Mouse (Mus musculus): ENCODE data around the gene Rasgrp1. TPM values are rescaled to one million over a fixed set of nuclear protein-coding genes. Genes with fewer than 3 reads are reported as not detected.

The Rasgrp1 gene
- polyA plus RNA-seq, 1 experiment from 2014 or later = 1.6 TPM

DNA sequence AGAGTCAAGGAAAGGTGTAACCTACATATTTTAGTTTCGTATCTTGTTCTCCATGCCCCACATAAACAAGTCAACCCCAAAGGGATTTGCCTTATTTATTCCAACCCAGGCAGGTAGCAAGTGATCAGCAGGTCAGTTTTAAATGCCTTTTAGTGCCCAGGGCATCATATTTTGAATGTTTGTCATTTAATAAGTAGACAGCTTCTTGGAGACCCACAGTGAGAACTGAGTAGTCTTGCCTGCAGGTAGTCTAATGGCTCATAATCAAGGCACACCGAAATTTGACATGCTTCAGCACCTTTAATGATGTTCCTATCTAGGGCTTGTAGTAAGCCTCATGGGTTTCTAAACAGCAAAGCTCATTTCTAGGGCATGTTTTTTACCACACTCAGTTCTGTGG lies 21.3 kb upstream of the Rasgrp1 start:
- no peak overlapping the region for H3K4me2 ChIP-seq (replicated peaks)
- WGBS = 87% methylated on average over 2 of the region's 2 CpGs
- H3K36me3 ChIP-seq = no peaks in the 10 kb centered on the region
- H3K27ac ChIP-seq (replicated peaks) = no peak overlapping the region
- H3K4me3 ChIP-seq (replicated peaks) = no peak overlapping the region
- H3K9ac ChIP-seq = no peak overlapping the region
- ATAC-seq (ENCODE audit: insufficient number of reproducible peaks, low FRiP score, low TSS enrichment, low read depth) = no peak
- H3K4me1 ChIP-seq = peaks cover 13% of the 10 kb centered on the region; the same call in 1 of the 2 replicates
- no peaks in the 10 kb centered on the region for H3K9me3 ChIP-seq (replicated peaks)
- no peaks in the 10 kb centered on the region for H3K27me3 ChIP-seq

DNA sequence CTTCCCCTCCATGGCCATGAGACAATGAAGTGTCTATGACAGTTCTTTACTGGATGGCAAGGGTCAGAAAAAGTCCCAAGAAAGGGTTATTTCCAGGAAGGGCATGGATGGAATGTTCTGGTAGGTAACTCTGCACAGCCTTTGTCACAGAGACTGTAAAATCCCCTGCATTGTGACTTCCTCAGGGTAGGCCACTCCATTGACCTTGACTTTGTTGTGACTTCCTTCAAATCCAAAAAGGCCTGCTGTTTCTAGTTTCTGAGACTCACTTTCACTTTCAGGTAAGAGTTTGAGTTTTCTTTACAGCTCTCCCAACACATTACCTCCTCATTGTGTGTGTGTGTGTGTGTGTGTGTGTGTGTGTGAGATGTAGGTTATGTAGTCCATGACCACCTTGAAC lies 15.1 kb upstream of the Rasgrp1 start:
- Histone ChIP-seq H3K4me1 (no peaks in the 10 kb centered on the region), H3K4me3 (replicated peaks) (no peak overlapping the region), H3K36me3 (no peaks in the 10 kb centered on the region), H3K9ac (no peak overlapping the region), H3K27ac (replicated peaks) (no peak overlapping the region), H3K4me2 (replicated peaks) (no peak overlapping the region), H3K27me3 (no peaks in the 10 kb centered on the region), H3K9me3 (replicated peaks) (no peaks in the 10 kb centered on the region)
- no peak for ATAC-seq (ENCODE audit: insufficient number of reproducible peaks, low FRiP score, low TSS enrichment, low read depth)

DNA sequence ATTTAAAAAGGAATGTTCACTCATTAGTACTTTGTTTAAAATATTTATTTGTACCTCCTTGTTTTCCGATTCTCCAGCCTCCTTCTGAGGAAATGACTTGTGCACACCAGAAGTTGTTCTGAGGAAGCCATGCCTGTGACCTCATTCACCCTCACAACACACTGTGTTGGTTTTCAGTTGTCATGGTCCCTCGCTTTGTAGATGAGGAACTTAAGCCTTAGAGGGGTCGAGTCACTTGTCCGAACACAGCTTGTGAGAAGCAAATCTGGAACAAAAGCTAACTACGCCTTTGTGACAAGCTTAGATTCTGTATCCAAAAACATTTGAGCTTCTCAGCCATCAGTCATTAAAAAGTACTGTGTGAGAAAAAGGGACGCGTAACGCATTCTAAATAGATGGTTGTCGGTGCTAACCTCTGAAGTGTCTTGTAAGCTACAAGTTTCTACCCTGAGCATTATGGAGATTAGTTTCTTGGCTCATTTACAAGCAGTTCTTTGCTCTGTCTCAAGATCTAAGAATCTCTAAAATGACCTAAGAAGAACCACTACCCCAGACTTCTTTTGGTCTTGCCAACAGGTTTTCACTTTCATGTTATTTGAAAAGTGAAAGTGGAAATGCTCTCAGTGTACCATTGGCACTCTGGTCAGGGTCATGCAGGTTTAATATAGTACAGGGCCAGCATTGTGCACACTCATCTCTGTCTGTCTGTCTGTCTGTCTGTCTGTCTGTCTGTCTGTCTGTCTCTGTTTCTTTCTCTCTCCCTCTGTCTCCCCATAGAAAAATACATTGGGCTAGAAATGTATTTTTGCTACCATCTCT lies 9.7 kb upstream of the Rasgrp1 start:
- H3K9me3 ChIP-seq (replicated peaks) = no peaks in the 10 kb centered on the region
- WGBS = 76% methylated on average over 9 of the region's 9 CpGs
- no peak overlapping the region for H3K27ac ChIP-seq (replicated peaks)
- no peaks in the 10 kb centered on the region for H3K27me3 ChIP-seq
- no peak overlapping the region for H3K4me3 ChIP-seq (replicated peaks)
- no peak overlapping the region for H3K4me2 ChIP-seq (replicated peaks)
- no peak overlapping the region for H3K9ac ChIP-seq
- no peak for ATAC-seq (ENCODE audit: insufficient number of reproducible peaks, low FRiP score, low TSS enrichment, low read depth)
- 0 out of 2 replicates have a peak, but pooled peaks cover 3% of the 10 kb centered on the region for H3K4me1 ChIP-seq
- no peaks in the 10 kb centered on the region for H3K36me3 ChIP-seq

DNA sequence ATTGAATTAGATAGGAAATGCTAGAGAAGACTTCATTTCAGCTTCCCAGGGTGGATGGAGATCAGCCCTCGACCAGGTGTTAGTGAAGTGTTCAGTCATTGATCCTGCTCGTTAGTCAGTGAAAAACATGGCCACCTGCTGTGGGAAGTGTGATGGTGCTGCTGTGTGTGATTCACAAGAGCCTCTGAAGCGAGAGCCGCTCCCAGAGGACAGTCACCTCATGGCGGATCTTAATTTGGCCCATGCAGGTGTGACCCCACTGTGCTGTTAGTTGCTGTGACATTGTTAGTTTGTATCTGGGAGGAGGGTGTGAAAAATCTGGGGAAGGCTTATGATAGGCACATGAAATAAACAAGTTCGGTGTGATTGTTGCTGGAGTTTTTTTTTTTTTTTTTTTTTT lies 7.3 kb upstream of the Rasgrp1 start:
- Histone ChIP-seq H3K4me1 (0 out of 2 replicates have a peak, but pooled peaks cover 3% of the 10 kb centered on the region), H3K36me3 (no peaks in the 10 kb centered on the region), H3K4me3 (replicated peaks) (no peak overlapping the region), H3K27me3 (no peaks in the 10 kb centered on the region), H3K27ac (replicated peaks) (no peak overlapping the region), H3K4me2 (replicated peaks) (no peak overlapping the region), H3K9me3 (replicated peaks) (no peaks in the 10 kb centered on the region), H3K9ac (no peak overlapping the region)
- ATAC-seq (ENCODE audit: insufficient number of reproducible peaks, low FRiP score, low TSS enrichment, low read depth) = no peak
- WGBS = 68% methylated on average over 6 of the region's 6 CpGs

DNA sequence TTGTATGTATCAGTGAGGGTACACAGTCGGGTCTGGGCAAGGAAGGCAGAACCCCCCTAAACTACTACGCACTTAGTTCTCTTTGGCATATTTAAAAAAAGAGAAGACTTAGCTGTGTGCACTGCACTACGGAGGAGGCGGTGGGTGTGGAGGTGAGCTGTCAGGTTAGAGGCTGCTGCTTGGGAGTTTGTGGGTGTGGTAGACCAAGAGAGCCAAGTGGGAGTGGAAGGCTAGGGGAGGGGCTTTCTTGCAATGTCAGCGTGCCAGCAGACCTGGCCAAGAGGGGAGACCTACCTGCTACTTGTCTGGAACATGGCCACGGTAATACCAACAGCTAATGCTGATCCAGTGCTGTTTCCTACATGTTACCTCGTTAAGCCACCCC lies 431 bp upstream of the Rasgrp1 start:
- ATAC-seq (ENCODE audit: insufficient number of reproducible peaks, low FRiP score, low TSS enrichment, low read depth) = peak; percentile 39; the same call in 1 of the 2 replicates
- H3K4me1 ChIP-seq = peaks cover 22% of the 10 kb centered on the region
- H3K9ac ChIP-seq = no peak overlapping the region
- H3K4me2 ChIP-seq (replicated peaks) = peak overlapping the region; percentile 96
- H3K4me3 ChIP-seq (replicated peaks) = peak overlapping the region; percentile 55
- no peaks in the 10 kb centered on the region for H3K9me3 ChIP-seq (replicated peaks)
- no peak overlapping the region for H3K27ac ChIP-seq (replicated peaks)
- 27% methylated on average over 7 of the region's 7 CpGs for WGBS
- H3K27me3 ChIP-seq = peaks cover 23% of the 10 kb centered on the region
- no peaks in the 10 kb centered on the region for H3K36me3 ChIP-seq

DNA sequence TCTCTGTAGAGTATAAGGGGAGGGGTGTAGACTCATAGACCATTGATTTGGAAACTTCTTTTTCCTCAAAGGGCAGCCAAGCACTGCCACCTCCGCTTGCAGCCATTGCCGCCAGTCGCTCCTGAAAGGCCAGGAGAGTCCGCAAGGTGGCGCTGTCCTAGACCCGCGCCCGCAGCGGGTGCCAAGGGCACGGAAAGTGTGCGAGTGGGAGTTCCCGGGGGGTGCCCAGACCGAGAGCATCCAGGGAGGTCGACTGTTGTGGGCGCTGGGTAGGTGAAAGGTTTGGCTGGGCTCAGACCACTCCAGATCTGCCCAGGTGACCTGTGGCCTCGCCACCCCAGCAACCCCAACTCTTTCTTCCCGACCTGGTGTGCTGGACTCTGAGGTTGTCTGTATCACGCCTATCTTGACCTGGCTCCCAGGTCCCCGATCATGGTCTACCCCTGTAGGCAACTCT lies 683 bp downstream of the Rasgrp1 start:
- H3K4me3 ChIP-seq (replicated peaks) = peak overlapping the region; percentile 55
- peaks cover 19% of the 10 kb centered on the region for H3K4me1 ChIP-seq
- ATAC-seq (ENCODE audit: insufficient number of reproducible peaks, low FRiP score, low TSS enrichment, low read depth) = 0 out of 2 replicates have a peak, but pooled peaks have one; percentile 8
- H3K9ac ChIP-seq = peak overlapping the region; percentile 23; the same call in 1 of the 2 replicates
- WGBS = 1% methylated on average over 19 of the region's 19 CpGs
- H3K27ac ChIP-seq (replicated peaks) = no peak overlapping the region
- no peaks in the 10 kb centered on the region for H3K9me3 ChIP-seq (replicated peaks)
- peaks cover 23% of the 10 kb centered on the region for H3K27me3 ChIP-seq
- H3K36me3 ChIP-seq = no peaks in the 10 kb centered on the region
- H3K4me2 ChIP-seq (replicated peaks) = peak overlapping the region; percentile 96

- peaks cover 15% of the 10 kb centered on the region for H3K27me3 ChIP-seq
- no peak for ATAC-seq (ENCODE audit: insufficient number of reproducible peaks, low FRiP score, low TSS enrichment, low read depth)
- H3K9me3 ChIP-seq (replicated peaks) = no peaks in the 10 kb centered on the region
- no peak overlapping the region for H3K27ac ChIP-seq (replicated peaks)
- H3K36me3 ChIP-seq = no peaks in the 10 kb centered on the region
- H3K4me3 ChIP-seq (replicated peaks) = no peak overlapping the region
- H3K4me2 ChIP-seq (replicated peaks) = no peak overlapping the region
- no peak overlapping the region for H3K9ac ChIP-seq
- 61% methylated on average over 3 of the region's 3 CpGs for WGBS
- H3K4me1 ChIP-seq = peaks cover 17% of the 10 kb centered on the region
Measured at GRCm38 (mm10) chr2:117338501-117338900, 4.3 kb downstream of the Rasgrp1 start.

GRCm38 (mm10) chr2:117337902-117338301 lies 4.9 kb downstream of the Rasgrp1 start:
- no peak overlapping the region for H3K4me2 ChIP-seq (replicated peaks)
- H3K9ac ChIP-seq = no peak overlapping the region
- WGBS = 92% methylated on average over 7 of the region's 7 CpGs
- H3K27me3 ChIP-seq = peaks cover 9% of the 10 kb centered on the region
- no peak overlapping the region for H3K4me3 ChIP-seq (replicated peaks)
- no peak for ATAC-seq (ENCODE audit: insufficient number of reproducible peaks, low FRiP score, low TSS enrichment, low read depth)
- H3K27ac ChIP-seq (replicated peaks) = no peak overlapping the region
- H3K9me3 ChIP-seq (replicated peaks) = no peaks in the 10 kb centered on the region
- no peaks in the 10 kb centered on the region for H3K36me3 ChIP-seq
- H3K4me1 ChIP-seq = peaks cover 12% of the 10 kb centered on the region

GRCm38 (mm10) chr2:117336946-117337665 lies 5.7 kb downstream of the Rasgrp1 start:
- Histone ChIP-seq H3K4me3 (replicated peaks) (no peak overlapping the region), H3K9me3 (replicated peaks) (no peaks in the 10 kb centered on the region), H3K27ac (replicated peaks) (no peak overlapping the region), H3K4me2 (replicated peaks) (no peak overlapping the region), H3K27me3 (peaks cover 4% of the 10 kb centered on the region; the same call in 1 of the 2 replicates), H3K9ac (no peak overlapping the region), H3K36me3 (no peaks in the 10 kb centered on the region), H3K4me1 (peaks cover 4% of the 10 kb centered on the region)
- 45% methylated on average over 5 of the region's 5 CpGs for WGBS
- ATAC-seq (ENCODE audit: insufficient number of reproducible peaks, low FRiP score, low TSS enrichment, low read depth) = no peak

GRCm38 (mm10) chr2:117335552-117336188 lies 7.1 kb downstream of the Rasgrp1 start:
- no peak for ATAC-seq (ENCODE audit: insufficient number of reproducible peaks, low FRiP score, low TSS enrichment, low read depth)
- Histone ChIP-seq H3K4me1 (no peaks in the 10 kb centered on the region), H3K4me2 (replicated peaks) (no peak overlapping the region), H3K9me3 (replicated peaks) (no peaks in the 10 kb centered on the region), H3K27me3 (peaks cover 4% of the 10 kb centered on the region; the same call in 1 of the 2 replicates), H3K4me3 (replicated peaks) (no peak overlapping the region), H3K27ac (replicated peaks) (no peak overlapping the region), H3K36me3 (no peaks in the 10 kb centered on the region), H3K9ac (no peak overlapping the region)
- 43% methylated on average over 4 of the region's 4 CpGs for WGBS

DNA sequence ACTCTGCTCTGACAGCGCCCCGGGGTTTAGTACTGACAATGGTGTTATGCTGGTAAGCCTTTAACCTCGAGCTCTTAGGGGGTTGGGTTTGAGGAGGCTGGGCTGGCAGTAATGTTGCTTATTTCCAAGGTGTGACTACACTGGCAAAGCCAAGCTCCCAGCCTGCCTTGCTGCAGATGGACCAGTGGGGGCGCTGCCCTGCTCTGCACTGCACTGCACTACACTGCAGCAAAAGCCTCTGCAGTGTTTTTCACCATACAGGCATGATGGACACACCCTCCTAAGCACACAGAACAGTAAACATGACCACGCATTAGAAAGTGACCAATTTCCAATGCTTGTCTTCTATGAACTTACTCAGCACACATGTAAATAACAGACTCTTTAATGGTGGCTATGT lies 11.2 kb downstream of the Rasgrp1 start:
- no peaks in the 10 kb centered on the region for H3K4me1 ChIP-seq
- no peaks in the 10 kb centered on the region for H3K9me3 ChIP-seq (replicated peaks)
- H3K4me3 ChIP-seq (replicated peaks) = no peak overlapping the region
- H3K9ac ChIP-seq = no peak overlapping the region
- no peaks in the 10 kb centered on the region for H3K27me3 ChIP-seq
- no peak overlapping the region for H3K27ac ChIP-seq (replicated peaks)
- WGBS = 56% methylated on average over 5 of the region's 5 CpGs
- H3K4me2 ChIP-seq (replicated peaks) = no peak overlapping the region
- no peak for ATAC-seq (ENCODE audit: insufficient number of reproducible peaks, low FRiP score, low TSS enrichment, low read depth)
- H3K36me3 ChIP-seq = no peaks in the 10 kb centered on the region

Measured in embryonic facial prominence, embryonic 15.5 days (tissue).